Mouse (Mus musculus) heart, adult 2 months (tissue): Measurements from ENCODE around the gene Igfals. TPM values are rescaled to one million over a fixed set of nuclear protein-coding genes. Genes with fewer than 3 reads are reported as not detected.

Experiments used
- DNase-seq, 2 experiments: peaks; one replicate each; pipeline ENCODE4 v3.0.0; 2021
- H3K27ac ChIP-seq: fragments of 200-600 bp; 2 replicates; pipeline ENCODE4 v1.8.1; 2022
- H3K27me3 ChIP-seq: fragments of 200-500 bp; 2 replicates; pipeline ENCODE4 v1.6.1; 2012; ENCODE audit warnings: mild to moderate bottlenecking, low read length, inconsistent platforms, mixed read lengths; ENCODE audit not compliant: control insufficient read depth, insufficient read depth
- H3K36me3 ChIP-seq: fragments of 200-500 bp; 2 replicates; pipeline ENCODE4 v1.6.1; 2012; ENCODE audit warnings: low read length, inconsistent platforms; ENCODE audit not compliant: control insufficient read depth, insufficient read depth
- H3K4me1 ChIP-seq: fragments of 200-500 bp; 2 replicates; pipeline ENCODE4 v1.6.1; 2011; ENCODE audit warnings: low read length; ENCODE audit not compliant: control insufficient read depth, insufficient read depth
- H3K4me3 ChIP-seq: fragments of 200-600 bp; 2 replicates; pipeline ENCODE4 v1.8.1; 2022
- H3K79me2 ChIP-seq: fragments of 200-500 bp; replicated peaks from 2 replicates; pipeline ENCODE4 v1.6.1; 2012; ENCODE audit warnings: mild to moderate bottlenecking, inconsistent platforms, low read length, moderate library complexity, mixed read lengths; ENCODE audit not compliant: control insufficient read depth, insufficient read depth
- H3K9ac ChIP-seq: fragments of 200-500 bp; 2 replicates; pipeline ENCODE4 v1.6.1; 2012; ENCODE audit warnings: low read depth, mild to moderate bottlenecking, control low read depth, inconsistent platforms, low read length, mixed read lengths
- CTCF ChIP-seq: fragments of 200-600 bp; IDR thresholded peaks from 2 replicates; pipeline ENCODE4 v1.8.1; 2022; ENCODE audit warnings: antibody characterized with exemption, mild to moderate bottlenecking, moderate library complexity
- EP300 ChIP-seq: fragments of 200-500 bp; IDR thresholded peaks from 2 replicates; pipeline ENCODE4 v1.6.1; 2011; ENCODE audit warnings: low read depth, low read length, control low read depth; ENCODE audit not compliant: insufficient read depth
- POLR2A ChIP-seq: fragments of 200-500 bp; IDR thresholded peaks from 2 replicates; pipeline ENCODE4 v1.6.1; 2011; ENCODE audit warnings: mild to moderate bottlenecking, low read depth, low read length, control low read depth; ENCODE audit not compliant: insufficient read depth
- WGBS: fragments of 180-500 bp; shearing (Covaris S2); methylation state at CpG from one replicate; pipeline ENCODE4 v1.1.7; 2018; 5-methylcytosine and 5-hydroxymethylcytosine counted together
- intact Hi-C: fragments of 180-260 bp; cut with DNase I; formaldehyde crosslinking; loops from one replicate; pipeline ENCODE4 v1.15.1; 2025
- polyA plus RNA-seq: library from polyadenylated mRNA; depleted of rRNA; stranded (reverse); fragments of >200 nt; gene quantifications from 2 replicates; pipeline ENCODE4 v1.2.3, GENCODE M21; 2012
- total RNA-seq, 2 experiments: library from RNA; stranded (reverse); gene quantifications; 2 replicates each; pipeline ENCODE4 v1.2.3; 2021

Igfals gene
- total and polyA plus RNA-seq, 3 experiments: 9.2 to 12.7 (median 11.7) TPM

DNA sequence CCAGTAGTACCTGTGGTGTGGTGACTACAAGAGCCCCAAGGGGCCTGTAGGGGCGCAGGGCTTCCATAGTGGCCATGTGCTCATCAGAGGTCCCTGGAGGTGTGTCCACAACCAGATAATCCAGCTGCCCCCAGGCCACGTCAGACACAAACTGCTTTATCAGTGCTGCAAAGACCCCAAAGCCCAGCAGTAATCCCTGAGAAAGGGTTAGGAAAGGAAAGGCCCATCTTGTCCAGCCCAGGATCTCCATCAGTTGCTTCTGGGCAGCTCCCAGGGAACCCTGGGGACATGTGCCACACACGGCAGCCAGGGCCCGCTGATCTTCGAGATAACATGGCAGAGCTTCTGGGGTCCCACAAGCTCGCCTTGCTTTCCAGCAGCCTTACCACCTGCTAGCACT, 18.6 kb downstream of the Igfals start:
- WGBS: 81% methylated on average over 6 of the region's 6 CpGs
- TF ChIP-seq CTCF (no peak), POLR2A (no peak), EP300 (no peak)
- no peaks in the 10 kb centered on the region for H3K79me2 ChIP-seq
- peaks cover 15% of the 10 kb centered on the region for H3K4me1 ChIP-seq
- no peak for DNase-seq
- no peak overlapping the region for H3K27ac ChIP-seq
- no peak overlapping the region for H3K4me3 ChIP-seq
- no peak overlapping the region for H3K9ac ChIP-seq
- no peaks in the 10 kb centered on the region for H3K27me3 ChIP-seq
- intact Hi-C loops: loop anchor here (2.0 kb wide), 1 partner anchor 34 kb away; the partner anchor contains the start of gene Fahd1
- no peaks in the 10 kb centered on the region for H3K36me3 ChIP-seq

DNA sequence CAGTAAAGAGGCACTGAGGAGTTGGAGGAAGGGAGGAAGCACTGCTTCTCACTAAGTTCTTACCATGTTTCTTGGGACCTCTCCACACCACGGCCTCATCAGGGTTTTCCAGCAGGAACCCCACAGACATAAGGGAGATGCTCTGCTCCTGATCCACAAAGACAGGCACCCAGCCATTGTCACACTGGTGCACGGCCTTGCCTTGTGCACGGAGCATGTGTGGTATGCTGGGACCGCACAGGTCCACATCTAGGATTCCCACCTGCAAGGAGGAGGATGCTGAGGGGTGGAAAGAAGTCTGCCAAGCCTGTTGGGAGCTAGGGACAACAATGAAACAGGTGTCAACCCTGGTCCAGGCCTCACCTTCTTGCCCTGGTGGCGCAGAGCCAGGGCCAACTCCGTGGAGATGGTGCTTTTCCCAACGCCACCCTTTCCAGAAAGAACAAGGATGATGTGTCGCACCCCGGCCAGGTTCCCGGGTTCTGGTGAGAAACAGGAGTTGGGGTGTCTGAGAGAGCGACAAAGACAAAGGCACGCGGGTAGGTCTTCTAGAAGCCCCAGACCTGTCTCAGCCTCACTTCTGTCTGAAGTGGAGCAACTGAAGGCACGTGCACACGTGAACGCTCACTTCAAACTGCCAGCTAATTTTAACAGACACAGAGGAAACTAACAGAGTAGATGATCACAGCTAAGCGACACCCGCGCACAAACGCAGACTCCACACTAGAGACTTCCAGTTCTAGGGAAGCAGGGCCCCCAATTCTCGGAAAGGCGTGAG, 19.7 kb downstream of the Igfals start:
- intact Hi-C loops: loop anchor here (2.0 kb wide), 1 partner anchor 35 kb away; the partner anchor contains the start of gene Fahd1
- Histone ChIP-seq H3K36me3 (no peaks in the 10 kb centered on the region), H3K79me2 (no peaks in the 10 kb centered on the region), H3K27me3 (no peaks in the 10 kb centered on the region), H3K9ac (peak overlapping the region; percentile 79), H3K4me3 (peak overlapping the region; percentile 76), H3K4me1 (peaks cover 15% of the 10 kb centered on the region), H3K27ac (peak overlapping the region; percentile 71)
- DNase-seq: peak in 1 of 2 experiments; percentile 21
- TF ChIP-seq CTCF: no peak
- TF ChIP-seq POLR2A: no peak
- TF ChIP-seq EP300: no peak
- WGBS: 20% methylated on average over 22 of the region's 22 CpGs

DNA sequence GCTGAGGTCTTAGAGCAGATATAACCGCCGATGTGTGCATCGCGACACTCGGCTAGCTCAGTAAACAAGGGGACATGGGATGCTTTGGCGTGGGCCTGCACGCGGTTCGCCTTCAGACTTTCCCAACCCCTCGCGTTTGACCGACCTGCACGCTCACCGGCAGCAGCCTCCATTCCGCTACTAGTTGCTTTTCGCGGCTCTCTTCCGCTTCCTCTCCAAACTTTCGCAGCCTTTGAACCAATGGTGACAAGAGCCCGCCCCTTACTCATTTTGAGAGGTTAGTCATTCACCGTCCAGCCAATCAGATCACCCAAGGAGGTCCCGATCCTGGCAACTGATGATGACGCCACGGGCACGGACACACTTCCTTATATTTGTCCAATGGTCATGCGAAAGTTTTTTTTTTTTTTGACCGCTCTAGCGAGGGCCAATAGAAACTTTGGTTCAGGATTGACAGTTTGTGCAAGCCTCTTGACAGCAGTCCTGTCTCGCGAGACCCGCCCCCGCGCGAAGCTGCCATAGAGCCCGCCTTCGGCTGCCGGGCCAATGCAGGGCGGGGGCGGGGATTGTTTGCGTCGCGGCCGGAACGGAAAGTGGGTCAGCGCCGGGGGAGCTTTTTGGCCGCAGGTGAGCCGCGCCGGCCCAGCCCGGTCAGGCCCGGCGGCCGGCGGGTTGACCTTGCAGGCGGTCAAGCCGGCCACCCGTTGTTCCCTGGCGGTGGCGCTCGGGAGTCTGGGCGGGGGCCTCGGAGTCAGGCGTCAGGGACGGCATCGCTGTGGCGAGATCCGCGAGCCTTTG, 20.5 kb downstream of the Igfals start, which contains the start of the genes Nubp2 and Spsb3:
Gene Nubp2, minus strand, starts transcription at position 216 of the 798 bp plus-strand sequence.
Gene Spsb3, plus strand, starts transcription at position 510 of the 798 bp plus-strand sequence.
- TF ChIP-seq POLR2A (peak; percentile 90), CTCF (peak; percentile 62), EP300 (no peak)
- Histone ChIP-seq H3K9ac (peak within 1 kb of the TSS; percentile 84), H3K27ac (peak within 1 kb of the TSS; percentile 93), H3K27me3 (no peaks in the 10 kb centered on the region), H3K4me1 (peaks cover 15% of the 10 kb centered on the region), H3K36me3 (no peaks in the 10 kb centered on the region), H3K79me2 (no peaks in the 10 kb centered on the region), H3K4me3 (peak within 1 kb of the TSS; percentile 95)
- under 1% methylated on average over 69 of the region's 69 CpGs for WGBS
- peak; percentile 97 to 98 for DNase-seq
- intact Hi-C loops: no loop called here

DNA sequence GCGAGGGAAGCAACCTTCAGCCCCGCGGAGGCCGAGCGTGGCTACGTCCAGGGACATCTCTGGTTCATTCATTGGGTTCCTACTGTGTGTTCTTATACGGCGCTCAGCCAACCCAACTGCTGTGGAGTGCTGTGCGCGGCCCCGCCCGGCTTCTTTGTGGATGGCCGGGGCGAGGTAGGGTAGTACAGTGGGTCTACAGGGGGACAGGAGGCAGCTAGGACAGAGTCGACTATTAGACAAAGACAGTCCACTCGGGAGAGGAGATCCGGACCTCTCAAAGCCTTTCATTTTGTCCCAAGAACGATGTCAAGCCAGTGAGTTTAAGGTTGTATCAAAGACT, 21.1 kb downstream of the Igfals start:
- Histone ChIP-seq H3K9ac (peak overlapping the region; percentile 84), H3K27me3 (no peaks in the 10 kb centered on the region), H3K4me3 (peak overlapping the region; percentile 95), H3K27ac (peak overlapping the region; percentile 93), H3K4me1 (peaks cover 11% of the 10 kb centered on the region), H3K36me3 (no peaks in the 10 kb centered on the region), H3K79me2 (no peaks in the 10 kb centered on the region)
- intact Hi-C loops: no loop called here
- no peak for DNase-seq
- under 1% methylated on average over 18 of the region's 18 CpGs for WGBS
- TF ChIP-seq EP300 (no peak), CTCF (no peak), POLR2A (0 out of 2 replicates have a peak, but pooled peaks have one; percentile 5)

DNA sequence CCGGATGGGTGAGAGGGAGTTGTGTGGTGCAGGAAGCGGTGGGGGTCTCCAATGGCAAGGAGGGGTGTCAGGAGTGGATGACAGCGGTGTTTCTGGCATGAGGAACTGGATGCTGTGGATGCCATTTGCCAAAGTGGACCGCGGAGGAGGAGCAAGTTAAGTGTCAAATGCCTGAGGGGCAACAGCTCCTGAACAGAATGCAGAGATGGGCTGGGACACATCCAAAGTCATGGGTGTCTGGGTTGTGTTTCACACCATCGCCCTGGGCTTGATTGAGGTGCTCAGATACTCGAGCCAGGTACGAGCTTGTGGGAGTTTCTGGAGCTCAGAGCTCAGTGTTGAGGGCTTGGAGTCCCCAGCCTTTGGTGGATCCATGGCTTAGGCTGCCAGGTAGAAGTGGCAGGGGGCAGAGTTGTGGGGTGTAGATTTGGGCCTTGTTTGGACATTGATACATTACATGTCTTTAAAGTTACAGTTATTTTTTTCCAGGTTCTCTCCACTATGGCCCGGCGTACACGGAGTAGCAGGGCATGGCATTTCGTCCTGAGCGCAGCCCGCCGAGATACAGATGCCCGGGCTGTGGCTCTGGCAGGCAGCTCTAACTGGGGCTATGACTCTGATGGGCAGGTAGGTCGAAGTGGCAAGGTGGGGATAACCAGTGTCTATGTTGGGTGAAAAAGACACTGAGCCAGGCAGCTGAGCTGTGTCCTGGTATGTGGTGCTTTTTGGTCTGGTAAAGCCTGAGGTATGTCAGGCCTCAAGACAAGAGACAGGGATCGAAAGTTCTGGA, 21.7 kb downstream of the Igfals start:
- peak; percentile 18 to 39 for DNase-seq
- Histone ChIP-seq H3K27me3 (no peaks in the 10 kb centered on the region), H3K79me2 (no peaks in the 10 kb centered on the region), H3K4me1 (peaks cover 10% of the 10 kb centered on the region), H3K36me3 (no peaks in the 10 kb centered on the region), H3K4me3 (peak overlapping the region; percentile 95), H3K27ac (peak overlapping the region; percentile 93), H3K9ac (peak overlapping the region; percentile 84)
- intact Hi-C loops: no loop called here
- WGBS: 45% methylated on average over 18 of the region's 18 CpGs
- TF ChIP-seq POLR2A (no peak), EP300 (no peak), CTCF (no peak)
